Mouse (Mus musculus) bone marrow macrophage, adult 2 months (primary cell): ENCODE measurements around the gene Pla2g12b.

Experiments used
- CTCF ChIP-seq: IDR thresholded peaks from 2 replicates; pipeline ENCODE4 v1.5.1; 2012; ENCODE audit warnings: low read depth, mild to moderate bottlenecking, low read length, moderate library complexity
- POLR2A ChIP-seq: IDR thresholded peaks from 2 replicates; pipeline ENCODE4 v1.6.1; 2012; ENCODE audit warnings: mild to moderate bottlenecking, low read depth, low read length, borderline replicate concordance

- no peak for TF ChIP-seq CTCF
- no peak for TF ChIP-seq POLR2A
These were observed 23.5 kb upstream of the Pla2g12b start for GRCm38 (mm10) chr10:59379927-59380326.
